Mouse (Mus musculus) gastrocnemius, postnatal 4 days (tissue): Measurements from ENCODE around the gene Pogk. TPM values are rescaled to one million over a fixed set of nuclear protein-coding genes. Genes with fewer than 3 reads are reported as not detected.
A peak's percentile ranks its signal among the peaks of the same experiment; 100 is the strongest.

Experiments
- DNase-seq, 2 experiments: peaks; one replicate each; pipeline ENCODE4 v3.0.0; 2021 to 2022; ENCODE audit warnings: low spot score in 2 of 2, mixed read lengths in 2 of 2
- long read RNA-seq, 2 experiments: library from polyadenylated mRNA; stranded (forward); transcript quantifications; one replicate each; pipeline ENCODE4 v2.0.0; 2021
- total RNA-seq, 2 experiments: library from RNA; stranded (reverse); gene quantifications; 2 replicates each; pipeline ENCODE4 v1.2.3; 2021

Gene Pogk
- total RNA-seq: 10 to 100 TPM; 15.8 to 17.8 TPM
- long read RNA-seq, experiment 1, full-length matches to known transcripts: 2 of 7 reads
- long read RNA-seq, experiment 1, partial matches to known transcripts: 0 of 7 reads
- long read RNA-seq, experiment 1, other reads (novel, unspliced or antisense): 5 of 7 reads
- long read RNA-seq, experiment 2, full-length matches to known transcripts: 1 of 2 reads
- long read RNA-seq, experiment 2, partial matches to known transcripts: 0 of 2 reads
- long read RNA-seq, experiment 2, other reads (novel, unspliced or antisense): 1 of 2 reads

DNA sequence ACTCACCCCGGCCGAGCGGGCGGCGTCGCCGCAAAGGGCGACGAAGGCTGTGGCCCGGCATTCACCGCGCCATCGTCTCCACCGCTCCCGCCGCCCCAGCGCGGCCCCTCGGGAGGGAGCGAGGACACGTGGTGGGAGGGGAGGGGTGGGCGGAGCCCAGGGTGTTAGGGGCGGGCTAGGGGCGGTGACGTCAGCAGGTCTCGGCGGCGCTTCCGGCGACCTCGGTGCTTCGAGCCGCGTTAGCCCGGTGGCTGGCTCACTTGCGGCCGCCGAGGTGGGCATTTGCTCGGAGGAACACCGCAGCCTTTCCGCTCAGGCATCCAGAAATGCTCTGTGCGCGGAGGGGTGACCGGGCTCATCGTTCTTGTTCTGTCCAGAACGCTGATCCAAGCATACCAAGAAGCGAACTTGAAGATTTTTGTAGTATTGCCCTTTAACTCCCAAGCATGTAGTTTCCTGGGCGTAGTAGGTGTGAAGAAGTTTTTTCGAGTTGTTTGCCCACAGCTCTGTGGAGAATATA lies at the start of gene Pogk:
TSS of gene Pogk (minus strand) at position 163 of the 520 bp plus-strand sequence.
- peak; percentile 70 to 81 for DNase-seq

DNA sequence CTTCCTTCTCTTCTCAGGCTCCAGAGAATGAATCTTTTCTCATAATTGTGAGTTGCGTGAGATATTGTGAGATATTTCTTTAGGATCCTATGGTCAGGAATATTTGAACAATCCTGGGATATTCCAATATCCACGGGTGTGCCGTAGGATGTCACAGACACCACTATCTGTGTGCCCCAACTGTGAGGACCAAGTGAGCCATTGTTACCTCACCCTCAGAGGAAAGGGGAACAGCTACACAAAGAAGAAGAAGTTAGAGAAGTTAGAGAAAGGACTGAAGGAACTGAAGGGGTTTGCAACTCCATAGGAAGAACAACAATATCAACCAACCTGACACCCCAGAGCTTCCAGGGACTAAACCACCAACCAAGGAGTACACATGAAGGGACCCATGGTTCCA lies 32.3 kb upstream of the Pogk start:
- no peak for DNase-seq

DNA sequence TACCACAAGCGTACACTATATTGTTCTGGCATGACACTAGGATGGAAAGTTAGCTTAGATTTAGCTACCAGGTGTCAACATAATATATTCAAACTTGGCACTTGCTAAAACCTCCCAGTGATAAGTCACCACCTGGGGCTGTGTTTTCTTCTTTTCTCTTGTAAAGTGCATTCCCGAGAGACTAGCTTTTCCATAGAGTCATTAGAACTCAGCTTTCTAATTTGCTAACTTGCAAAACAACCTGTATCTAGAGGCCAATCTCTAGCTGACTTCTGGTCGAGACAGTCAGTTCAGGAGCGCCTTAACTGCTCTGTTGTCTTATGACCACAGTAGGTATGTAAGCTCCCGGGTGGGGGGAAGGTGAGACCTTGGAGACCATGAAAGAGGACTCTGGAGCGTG lies 29.8 kb upstream of the Pogk start:
- no peak for DNase-seq

DNA sequence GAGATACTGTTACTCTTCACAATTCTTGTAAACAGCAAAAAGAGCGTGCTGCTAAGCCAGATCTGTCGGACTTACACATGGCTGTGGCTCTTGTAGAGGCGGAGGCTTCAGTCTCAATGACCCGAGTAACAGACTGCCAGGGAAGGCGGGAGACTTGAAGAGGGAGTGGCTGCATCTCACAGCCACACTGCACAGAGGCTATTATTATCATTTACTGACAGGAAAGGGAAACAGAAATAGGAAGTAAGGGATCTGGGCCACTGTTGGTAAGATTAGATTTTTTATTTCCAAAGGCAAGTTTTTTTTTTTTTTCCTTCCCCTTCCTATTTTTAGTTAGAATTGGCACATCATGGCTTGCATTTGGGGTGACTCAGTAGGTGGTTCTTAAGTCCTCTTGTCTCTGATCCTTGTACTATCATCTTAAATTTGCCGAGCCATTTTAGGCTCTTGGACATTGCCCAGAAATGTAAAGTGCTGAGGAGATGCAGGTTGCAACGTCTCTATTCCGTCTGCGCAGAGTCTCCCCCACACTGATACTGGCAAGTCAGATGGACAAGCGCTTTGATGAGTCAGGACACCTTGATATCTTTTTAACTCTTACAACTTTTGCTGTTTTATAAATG lies 20.3 kb upstream of the Pogk start:
- no peak for DNase-seq

DNA sequence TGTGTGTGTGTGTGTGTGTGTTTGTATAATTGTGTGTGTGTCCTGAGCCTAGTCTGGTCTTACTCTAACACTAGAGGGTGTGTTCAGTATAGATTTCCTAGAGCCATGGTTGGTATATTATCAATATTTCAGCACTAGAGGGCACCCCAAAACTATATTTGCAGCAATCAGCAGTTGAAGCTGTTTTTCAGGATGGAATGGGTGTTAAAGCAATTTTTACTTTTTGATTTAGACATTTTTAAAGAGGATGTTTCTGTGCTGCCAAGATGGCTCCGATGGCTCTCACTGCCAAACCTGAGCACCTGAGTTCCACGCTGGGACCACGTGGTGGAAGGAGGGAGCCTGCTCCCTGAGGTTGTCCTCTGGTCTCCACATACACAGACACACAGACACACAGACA lies 19.4 kb upstream of the Pogk start:
- no peak for DNase-seq

DNA sequence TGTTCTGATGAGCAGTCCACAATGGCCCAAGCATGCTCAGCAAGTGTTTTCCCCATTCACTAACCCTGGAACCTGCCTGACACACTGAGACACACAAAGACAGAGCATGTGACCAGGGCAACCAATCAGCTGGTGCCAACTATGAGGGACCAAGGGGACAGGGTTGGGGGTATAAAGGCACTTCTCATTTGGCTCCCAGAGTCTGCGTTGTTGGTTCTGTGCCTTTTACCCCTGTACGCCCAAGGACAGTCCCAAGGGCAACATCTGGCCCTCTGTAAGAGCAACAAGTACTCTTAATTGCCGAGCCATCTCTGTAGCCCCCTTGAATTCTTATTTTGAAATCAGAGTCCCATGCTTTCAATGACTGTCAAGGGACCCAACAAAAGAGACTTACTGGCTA lies 2.6 kb upstream of the Pogk start:
- no peak for DNase-seq

DNA sequence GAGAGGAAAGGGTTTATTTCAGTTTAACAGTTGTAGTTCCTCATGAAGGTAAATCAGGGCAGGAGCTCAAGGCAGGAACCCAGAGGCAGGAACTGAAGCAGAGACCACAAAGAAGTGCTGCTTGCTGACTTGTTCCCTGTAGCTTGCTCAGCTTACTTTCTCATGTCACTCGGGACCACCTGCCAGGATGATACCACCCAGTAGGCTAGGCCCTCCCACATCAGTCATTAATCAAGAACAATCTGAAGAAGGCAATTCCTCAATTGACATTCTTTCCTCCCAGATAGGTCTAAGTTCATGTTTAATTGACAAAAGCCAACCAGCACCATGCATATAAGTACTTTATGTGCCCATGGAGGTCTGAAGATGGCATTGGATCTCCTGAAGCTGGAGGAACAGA lies 1.9 kb upstream of the Pogk start:
- DNase-seq: no peak

DNA sequence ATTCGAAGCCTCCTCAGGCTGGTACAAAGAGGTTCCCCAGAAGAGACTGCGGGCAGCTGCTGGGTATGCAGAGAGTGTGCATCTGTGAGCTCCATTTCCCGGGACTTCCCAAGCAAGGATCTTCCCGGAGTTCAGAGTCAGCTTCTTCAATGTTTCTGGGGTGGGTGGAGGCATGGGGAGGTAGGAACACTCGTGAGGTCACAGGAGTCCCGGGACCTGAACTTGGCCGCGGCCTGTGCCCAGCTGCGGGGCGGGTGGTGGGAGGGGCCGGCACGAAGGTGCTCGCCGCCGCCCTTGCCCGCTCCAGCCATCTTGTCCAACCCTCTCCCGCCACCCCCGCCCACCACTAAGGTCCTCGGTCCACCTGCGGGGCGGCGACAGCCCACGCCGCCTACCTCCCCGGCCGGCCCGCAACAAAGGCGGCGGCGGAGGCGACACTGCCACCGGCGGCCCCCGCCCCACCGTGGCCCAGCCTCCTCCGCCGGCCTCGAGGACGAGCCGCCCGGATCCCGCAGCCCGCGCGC lies 424 bp downstream of the Pogk start:
- DNase-seq: peak; percentile 24 to 42

DNA sequence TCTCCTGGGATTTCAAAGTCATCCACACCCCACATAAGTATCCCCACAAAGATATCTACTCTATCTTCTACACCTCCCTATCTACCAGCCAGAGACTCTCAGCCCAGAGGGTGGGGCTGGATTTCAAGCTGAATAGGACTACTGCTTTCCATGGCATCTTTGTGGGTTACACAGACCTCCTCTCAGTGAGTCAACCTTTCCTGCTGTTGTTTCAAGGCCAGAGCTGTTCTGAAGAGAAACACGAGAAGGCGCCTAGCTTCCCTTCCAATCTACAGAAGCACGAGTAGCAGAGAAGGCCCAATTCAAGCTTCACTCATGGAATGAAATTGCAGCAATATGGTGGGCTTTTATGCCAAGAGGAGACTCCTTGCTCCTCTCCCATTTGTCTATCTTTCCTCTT lies 5.8 kb downstream of the Pogk start:
- DNase-seq: no peak

DNA sequence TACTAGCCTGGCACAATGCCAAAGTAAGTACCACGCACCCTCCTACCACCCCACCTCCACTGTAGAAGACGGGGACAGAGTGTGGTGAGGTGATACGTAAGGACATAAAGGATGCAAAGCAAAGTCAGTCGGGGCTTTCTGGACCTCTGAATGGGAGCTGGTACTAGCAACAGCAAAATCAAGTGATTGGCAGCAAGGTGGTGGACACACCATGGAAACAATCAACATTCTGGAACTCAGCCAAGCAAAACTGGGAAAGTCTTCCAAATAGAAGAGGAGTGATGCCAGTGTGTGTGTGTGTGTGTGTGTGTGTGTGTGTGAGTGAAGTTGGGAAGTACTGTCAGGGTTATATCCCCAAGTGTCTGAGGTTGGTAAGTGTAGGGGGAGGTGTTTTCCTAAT lies 7.7 kb downstream of the Pogk start:
- DNase-seq: no peak

DNA sequence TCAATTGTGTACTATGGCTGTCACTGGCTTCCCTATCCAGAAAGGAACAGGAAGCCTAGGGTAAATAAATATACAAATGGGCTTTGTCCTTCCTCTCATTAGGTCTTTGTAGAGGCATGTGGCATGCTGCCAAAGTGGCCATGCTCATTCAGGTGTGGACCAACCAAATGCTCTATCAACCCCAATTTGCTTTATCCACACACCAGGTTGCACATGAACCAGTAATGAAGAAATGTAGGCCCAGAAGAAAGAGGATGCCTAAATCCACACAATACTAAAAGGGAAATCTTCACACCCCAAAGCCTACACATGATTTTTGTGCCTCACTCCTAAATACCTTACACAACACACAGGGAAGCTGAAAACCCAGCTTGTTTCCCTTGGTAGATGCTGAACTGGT lies 8.2 kb downstream of the Pogk start:
- DNase-seq: no peak

DNA sequence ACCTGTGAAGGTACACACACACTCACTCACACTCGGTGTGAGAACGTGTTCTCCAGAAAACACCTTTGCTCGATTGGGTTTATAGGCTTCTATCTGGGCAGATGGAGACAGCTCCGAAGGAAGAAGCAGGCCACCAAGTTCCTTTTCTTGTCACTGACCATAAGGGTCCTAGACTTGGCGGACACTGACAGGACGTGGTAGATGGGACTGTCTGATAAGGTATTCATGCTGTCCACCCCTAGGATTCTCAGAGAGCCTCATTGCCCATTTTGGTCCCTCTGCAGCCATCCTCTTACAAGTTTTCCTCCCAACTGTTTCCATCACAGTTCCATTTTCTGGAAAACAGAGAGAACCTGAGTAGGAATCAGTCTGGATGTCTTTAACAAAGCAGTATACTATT lies 13.3 kb downstream of the Pogk start:
- DNase-seq: no peak

DNA sequence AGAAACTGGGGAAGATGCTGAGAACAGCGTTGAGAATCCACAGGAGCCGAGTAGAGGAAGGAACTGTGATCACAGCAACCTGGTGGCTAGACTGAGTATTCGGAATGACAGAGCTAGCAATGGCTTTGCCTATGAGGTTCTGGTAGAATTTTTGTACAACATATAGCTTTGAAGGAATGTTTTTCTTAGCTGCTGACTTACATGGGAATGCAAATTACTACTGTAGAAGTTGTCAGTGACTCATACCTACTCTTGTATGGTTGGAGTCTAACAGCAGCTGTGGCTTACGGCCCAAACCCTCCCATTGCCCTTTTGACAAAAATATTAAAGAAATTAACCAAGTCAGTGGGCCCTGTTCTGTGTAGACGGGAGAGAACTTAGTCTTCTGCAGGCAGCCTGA lies 14.0 kb downstream of the Pogk start:
- no peak for DNase-seq

DNA sequence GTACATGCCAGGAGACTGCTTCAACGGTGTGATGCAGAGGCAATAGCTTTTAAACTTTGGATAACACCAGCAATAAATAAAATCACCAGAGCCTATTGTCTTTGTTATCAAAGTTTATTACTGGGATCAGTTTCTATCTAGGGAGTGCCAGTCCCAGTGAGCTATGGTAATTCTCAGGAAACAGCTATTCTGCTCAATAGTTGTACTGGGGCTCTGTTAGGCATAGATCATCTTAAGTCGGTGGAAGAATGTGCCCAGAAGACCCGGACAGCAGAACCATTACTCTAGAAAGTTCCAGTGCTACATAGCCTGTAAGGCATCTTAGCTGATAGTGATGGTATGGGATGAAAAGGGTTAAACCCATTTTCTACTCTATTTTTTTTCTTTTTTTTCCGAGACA lies 14.9 kb downstream of the Pogk start:
- DNase-seq: no peak

DNA sequence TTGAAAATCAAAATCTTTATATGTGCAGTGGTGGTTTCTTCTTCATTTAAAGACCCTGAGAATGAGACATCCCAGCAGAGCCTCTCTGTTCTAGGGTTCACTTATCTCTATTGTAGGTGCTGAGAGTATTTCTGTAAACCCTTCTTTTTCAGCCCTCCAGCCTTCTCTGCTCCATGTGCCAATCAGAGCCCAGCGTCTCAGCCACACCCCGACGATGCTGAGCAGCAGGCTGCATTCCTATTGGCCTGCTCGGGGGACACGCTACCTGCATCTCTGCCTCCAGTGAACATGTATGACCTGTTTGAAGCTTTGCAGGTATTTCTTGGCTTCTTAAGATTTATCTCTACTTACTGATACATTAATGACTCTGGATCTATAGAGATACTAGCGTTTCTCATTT lies 18.0 kb downstream of the Pogk start:
- DNase-seq: no peak

DNA sequence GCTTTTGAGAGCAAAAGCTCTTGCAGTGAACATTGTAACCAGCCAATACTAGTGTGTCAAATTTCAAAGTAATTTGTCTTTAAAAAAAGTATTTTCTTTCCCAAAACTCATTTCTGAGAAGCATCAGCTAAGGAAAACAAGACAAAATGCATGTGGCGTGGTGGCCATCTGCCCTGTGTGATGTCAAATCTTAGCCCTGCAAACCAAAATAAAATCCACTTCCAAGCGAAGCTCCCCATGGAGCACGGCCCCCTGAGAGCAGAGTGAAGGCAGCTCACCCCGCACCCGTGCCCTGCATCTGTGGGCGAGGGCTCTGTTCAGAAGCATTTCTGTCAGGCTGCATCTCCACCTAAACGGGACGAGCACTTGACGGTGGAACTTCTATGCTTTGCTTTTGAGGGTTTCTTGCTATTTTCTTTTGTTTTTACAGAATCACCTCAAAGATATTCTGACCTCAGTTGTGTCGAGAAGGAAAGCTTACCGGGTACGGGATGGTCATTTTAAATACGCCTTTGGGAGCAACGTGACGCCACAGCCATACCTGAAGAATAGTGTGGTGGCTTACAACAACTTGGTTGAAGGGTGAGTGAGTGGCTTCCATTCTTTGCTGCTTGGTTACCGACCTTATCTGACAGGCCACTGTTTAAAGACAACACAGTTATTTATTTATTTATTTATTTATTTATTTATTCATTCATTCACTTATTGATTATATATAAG lies 20.1 kb downstream of the Pogk start:
- no peak for DNase-seq

DNA sequence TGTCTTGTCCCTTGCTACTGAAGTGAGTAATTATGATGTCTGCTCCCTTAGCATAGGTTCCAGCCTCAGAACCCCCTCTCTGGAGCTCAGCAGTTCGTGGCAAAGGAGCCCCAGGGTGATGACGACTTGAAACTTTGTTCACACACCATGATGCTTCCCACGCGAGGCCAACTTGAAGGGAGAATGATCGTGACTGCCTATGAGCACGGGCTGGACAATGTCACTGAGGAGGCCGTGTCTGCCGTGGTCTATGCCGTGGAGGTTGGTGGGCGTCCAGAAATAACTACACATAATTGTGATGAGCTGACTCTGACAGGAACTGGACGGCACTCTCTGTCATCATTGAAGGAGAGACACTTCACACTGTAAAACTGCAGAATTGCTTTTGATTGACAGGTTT lies 21.2 kb downstream of the Pogk start:
- no peak for DNase-seq

DNA sequence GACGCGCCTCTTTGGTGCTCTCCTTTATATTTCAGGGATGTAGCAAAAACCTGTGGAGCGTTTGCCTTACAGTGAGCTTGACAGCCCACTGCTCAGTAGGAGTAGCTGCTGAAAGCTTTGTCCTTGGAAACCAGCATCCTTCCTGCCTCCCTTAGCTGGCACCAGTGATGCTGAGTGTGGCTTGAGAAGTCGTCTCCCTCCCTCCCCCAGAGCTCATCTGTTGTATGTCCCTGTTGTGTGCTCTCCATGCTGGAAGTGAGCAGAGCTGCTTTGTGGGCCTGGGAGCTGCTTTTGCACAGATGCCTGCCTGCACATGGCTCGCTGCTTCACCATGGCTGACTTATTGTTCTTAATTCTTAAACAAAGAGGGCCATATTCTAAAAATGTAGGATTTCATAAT lies 24.2 kb downstream of the Pogk start:
- DNase-seq: no peak

DNA sequence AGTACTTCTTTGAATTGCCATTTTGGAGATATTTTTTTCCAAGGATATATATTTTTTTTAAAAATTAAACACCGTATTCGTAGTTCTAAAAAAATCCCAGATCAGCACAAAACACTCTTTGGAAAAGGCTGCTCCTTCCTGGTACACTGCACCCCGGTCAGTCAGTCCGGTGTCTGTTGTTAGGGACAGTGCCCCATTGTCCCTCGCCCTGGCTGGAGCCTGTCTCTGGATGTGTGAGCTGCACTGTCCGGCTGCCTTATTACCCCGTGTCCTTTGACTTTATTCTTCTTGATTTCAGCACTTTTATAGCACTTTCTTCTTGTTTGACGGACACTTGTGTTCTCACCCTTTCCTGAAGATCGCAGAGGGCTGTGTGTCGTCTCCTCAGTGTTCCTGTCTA lies 25.0 kb downstream of the Pogk start:
- DNase-seq: no peak

DNA sequence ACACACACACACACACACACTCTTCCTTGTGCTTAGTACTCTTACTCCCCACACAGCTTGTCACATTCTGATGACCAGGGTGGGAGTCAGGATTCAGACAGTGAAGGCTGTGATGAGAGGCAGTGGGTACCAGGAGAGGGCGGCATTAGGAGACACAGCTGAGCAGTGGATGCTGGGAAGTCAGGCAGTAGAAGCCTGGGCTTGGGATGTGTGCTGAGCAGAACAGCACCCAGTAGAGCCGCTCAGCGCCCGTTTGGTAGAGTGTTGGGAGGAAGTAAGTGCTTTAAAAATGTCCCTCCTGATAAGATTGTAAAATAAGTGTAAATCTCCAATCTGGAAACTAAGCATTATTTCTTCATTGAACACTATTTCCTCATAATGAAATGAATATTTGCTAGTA lies 27.0 kb downstream of the Pogk start:
- no peak for DNase-seq

DNA sequence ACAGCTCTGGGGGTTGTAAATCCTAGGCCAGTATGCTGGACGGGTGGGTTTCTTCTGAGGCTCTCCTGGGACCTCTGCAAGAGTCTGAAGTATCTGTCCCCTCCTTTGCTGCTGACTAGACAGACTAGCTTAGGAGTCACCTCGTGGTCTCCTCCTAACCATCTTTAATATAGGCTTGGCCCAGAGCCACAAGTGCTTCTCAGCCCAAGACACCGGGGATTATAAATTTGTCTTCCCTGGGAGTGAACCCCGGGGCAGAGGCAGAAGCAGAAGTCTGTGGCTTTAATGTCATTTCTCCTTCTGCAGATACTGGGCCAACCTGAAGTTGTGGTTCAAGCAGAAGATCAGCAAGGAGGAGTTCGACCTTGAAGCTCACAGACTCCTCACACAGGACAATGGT lies 27.8 kb downstream of the Pogk start:
- no peak for DNase-seq

DNA sequence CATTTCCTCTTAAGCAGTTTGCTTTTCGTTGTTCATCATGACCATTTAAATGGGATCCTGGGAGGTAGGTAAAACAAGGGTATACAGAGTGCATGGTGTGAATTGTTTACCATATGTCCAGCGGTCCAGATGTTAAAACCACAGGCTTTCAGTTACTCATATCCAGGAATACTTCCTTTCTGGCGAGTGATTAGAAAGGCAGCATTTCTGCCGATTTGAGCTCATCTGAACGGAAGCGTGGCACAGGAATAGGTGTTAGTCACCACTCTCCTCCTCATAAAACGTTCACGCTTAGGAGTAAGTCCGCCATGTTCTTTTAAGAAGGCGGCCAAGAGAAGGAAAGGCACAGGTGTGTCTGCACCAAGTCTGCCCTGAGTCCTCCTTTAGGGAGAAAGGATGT lies 28.3 kb downstream of the Pogk start:
- no peak for DNase-seq
